Mouse (Mus musculus) adipose tissue, adult 10 weeks (tissue): Measurements from ENCODE around the gene Ccdc124. TPM values are rescaled to one million over a fixed set of nuclear protein-coding genes. Genes with fewer than 3 reads are reported as not detected.

Experiments
- polyA plus RNA-seq: library from polyadenylated mRNA; stranded (reverse); fragments of 350-450 nt; fragmentation: Illumina TruSeq; extraction: RNeasy Lipid Tissue Mini Kit (QIAGEN cat#74804); gene quantifications from one replicate; pipeline ENCODE4 v1.2.3, GENCODE M21; 2014; ENCODE audit warnings: low read depth, low replicate concordance

The Ccdc124 gene
- 39.0 TPM for polyA plus RNA-seq

GRCm38 (mm10) chr8:70873364-70873985 is at the start of gene Ccdc124:
Gene Ccdc124, minus strand, starts transcription at chr8:70873935.

GRCm38 (mm10) chr8:70905831-70906736 is 32.3 kb upstream of the Ccdc124 start, which contains the start of gene Map1s:
Gene Map1s, plus strand, starts transcription at chr8:70905932.

DNA sequence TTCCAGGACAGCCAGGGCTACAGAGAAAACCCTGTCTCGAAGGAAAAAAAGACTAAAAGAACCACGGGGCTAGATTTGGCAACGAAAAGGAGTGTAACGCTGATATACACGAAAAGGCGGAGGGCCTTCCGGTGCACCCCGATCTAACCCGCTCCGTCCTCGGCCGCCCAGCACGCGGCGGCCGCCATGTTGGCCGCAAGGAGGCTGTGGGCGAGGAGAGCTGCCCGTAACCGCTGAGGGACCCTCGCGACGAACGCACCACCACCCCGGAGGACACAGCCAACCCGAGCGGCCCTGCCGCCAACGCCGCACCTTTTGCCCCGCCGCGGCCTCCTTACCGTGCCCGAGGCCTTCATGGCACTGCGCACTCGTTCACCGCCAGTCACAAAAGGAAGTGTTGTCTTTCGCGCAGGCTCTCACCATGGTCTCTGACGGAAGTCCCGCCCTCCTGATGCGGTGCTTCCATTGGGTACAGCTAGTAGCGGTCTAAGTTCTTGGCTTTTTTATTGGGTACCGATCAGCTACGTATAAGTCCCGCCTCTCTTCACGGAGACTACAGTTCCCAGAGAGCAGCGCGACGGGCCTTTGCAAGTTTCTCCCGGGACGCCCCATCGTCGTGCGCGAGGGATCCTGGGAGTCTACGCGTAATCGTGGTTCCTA is 23.4 kb upstream of the Ccdc124 start, which contains the start of gene Rpl18a:
Gene Rpl18a (minus strand): TSS at position 392 of the 660 bp plus-strand sequence.

GRCm38 (mm10) chr8:70892022-70892895 is 18.5 kb upstream of the Ccdc124 start, which contains the start of gene Slc5a5:
Gene Slc5a5, minus strand, starts transcription at chr8:70892757.

DNA sequence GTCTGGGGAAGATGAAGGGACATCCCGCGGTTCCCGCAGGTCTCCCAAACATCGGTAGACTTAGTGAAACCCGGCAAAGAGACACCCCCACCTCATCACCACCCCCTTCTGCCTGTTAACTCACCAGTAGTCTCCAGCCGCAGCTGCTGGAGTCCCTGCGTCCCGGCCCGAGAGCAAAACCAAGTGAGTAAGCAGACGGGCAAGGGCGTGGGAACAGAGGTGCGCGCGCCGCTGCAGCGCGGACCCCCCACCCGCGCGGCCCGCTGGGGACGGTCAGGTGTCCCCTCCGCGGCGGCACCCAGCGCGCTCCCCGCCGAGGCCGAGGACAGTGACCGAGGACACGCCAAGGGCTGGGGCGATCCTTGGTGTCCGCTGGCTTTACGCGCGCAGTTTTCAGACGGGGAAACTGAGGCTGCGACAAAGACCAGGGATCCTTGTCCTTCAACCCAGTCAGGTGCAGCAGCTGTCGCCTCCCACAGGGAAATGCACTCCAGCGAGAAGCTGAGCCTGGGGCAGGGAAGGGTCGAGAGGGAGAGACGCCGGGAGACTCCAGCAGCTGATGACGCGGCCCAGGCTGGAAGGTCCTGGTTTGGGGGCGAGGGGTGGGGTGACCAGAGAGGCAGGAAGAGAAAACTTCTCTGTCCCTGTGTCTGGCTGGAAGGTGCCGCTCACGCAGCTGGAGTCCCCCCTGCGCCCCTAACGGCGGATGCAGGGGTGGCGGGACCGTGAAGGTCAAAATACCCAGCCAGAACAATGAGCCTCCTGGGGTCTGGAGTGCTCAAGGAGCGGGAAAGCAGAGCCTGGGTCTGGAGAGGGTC is 10.7 kb downstream of the Ccdc124 start, which contains the start of gene Kcnn1:
Gene Kcnn1 (minus strand): TSS at position 435 of the 818 bp plus-strand sequence.

GRCm38 (mm10) chr8:70839408-70840351 is 34.1 kb downstream of the Ccdc124 start, which contains the start of gene Arrdc2:
Gene Arrdc2, minus strand, starts transcription at chr8:70839720.

Other genes starting within 250 kb of the Ccdc124 start
- gene Gdf15, start 241.5 kb downstream of the Ccdc124 start, polyA plus RNA-seq, result 1.2 TPM
- 54.4 TPM for gene Pgpep1, start 213.5 kb downstream of the Ccdc124 start, polyA plus RNA-seq
- gene Lsm4, start 200.7 kb downstream of the Ccdc124 start, polyA plus RNA-seq, result 67.6 TPM
- gene Jund, start 175.0 kb downstream of the Ccdc124 start, polyA plus RNA-seq, result 72.1 TPM
- 4.9 TPM for gene Iqcn, start 170.5 kb downstream of the Ccdc124 start, polyA plus RNA-seq
- not detected for gene Gm3336, start 155.4 kb downstream of the Ccdc124 start, polyA plus RNA-seq
- 5.3 TPM for gene Pde4c, start 150.2 kb downstream of the Ccdc124 start, polyA plus RNA-seq
- 27.6 TPM for gene Rab3a, start 119.3 kb downstream of the Ccdc124 start, polyA plus RNA-seq
- 52.2 TPM for gene Mpv17l2, start 113.0 kb downstream of the Ccdc124 start, polyA plus RNA-seq
- gene Pik3r2, start 97.2 kb downstream of the Ccdc124 start, polyA plus RNA-seq, result 38.8 TPM
- 36.3 TPM for gene Mast3, start 68.9 kb downstream of the Ccdc124 start, polyA plus RNA-seq
- 0.74 TPM for gene Il12rb1, start 65.5 kb downstream of the Ccdc124 start, polyA plus RNA-seq
- gene Arrdc2, start 34.2 kb downstream of the Ccdc124 start, polyA plus RNA-seq, result 60.9 TPM
- 2.5 TPM for gene Kcnn1, start 10.7 kb downstream of the Ccdc124 start, polyA plus RNA-seq
- 0.36 TPM for gene Slc5a5, start 18.8 kb upstream of the Ccdc124 start, polyA plus RNA-seq
- gene Rpl18a, start 23.5 kb upstream of the Ccdc124 start, polyA plus RNA-seq, result 2,052 TPM
- 18.8 TPM for gene Map1s, start 32.0 kb upstream of the Ccdc124 start, polyA plus RNA-seq